Mouse (Mus musculus) G1E (cell line): Measurements from ENCODE around the gene Coro1c.

Source experiments
- CTCF ChIP-seq: IDR thresholded peaks from 2 replicates; pipeline ENCODE4 v1.5.1; 2012; ENCODE audit warnings: low read depth, low read length, inconsistent platforms, mixed read lengths
- GATA1 ChIP-seq: IDR thresholded peaks from 2 replicates; pipeline ENCODE4 v1.6.1; 2012; ENCODE audit warnings: borderline replicate concordance, low read length, inconsistent platforms, mixed read lengths
- GATA2 ChIP-seq: IDR thresholded peaks from 2 replicates; pipeline ENCODE4 v1.6.1; 2012; ENCODE audit warnings: low read depth, low read length, inconsistent platforms, borderline replicate concordance
- POLR2AphosphoS5 ChIP-seq: IDR thresholded peaks from 2 replicates; pipeline ENCODE4 v1.6.1; 2012; ENCODE audit warnings: low read depth, low read length, inconsistent platforms; ENCODE audit not compliant: insufficient replicate concordance
- TAL1 ChIP-seq: conservative IDR thresholded peaks from 2 replicates; pipeline ENCODE4 v1.6.1; 2012; ENCODE audit warnings: low read depth, low read length, inconsistent platforms, mixed read lengths

DNA sequence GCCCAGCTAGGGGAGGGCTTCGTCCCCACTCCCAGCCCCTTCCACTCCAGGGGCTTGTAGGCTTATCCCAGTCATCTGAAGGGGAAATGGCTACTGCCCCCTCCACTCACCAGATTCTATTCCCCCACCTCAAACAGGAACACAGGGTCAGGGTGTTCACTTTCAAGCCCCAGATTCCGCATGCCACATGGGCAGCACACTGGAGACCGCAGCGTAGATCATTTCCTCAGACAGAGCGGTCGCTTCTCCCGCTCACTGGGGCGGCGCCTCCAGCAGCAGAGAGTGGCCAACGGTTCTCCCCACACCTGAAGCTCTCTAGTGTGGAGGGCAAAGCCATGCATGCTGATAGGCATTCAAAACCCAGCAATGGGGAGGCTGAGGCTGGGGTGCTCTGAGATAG lies 71.6 kb downstream of the Coro1c start:
- TF ChIP-seq CTCF (no peak), TAL1 (no peak), GATA1 (no peak), POLR2AphosphoS5 (no peak), GATA2 (no peak)
